Mouse (Mus musculus) lung, embryonic 16.5 days (tissue): ENCODE results near the gene Syngr2. TPM values are rescaled to one million over a fixed set of nuclear protein-coding genes. Genes with fewer than 3 reads are reported as not detected.
"Not testable (repeated sequence)": the region's sequence is repeated elsewhere in the genome, so short reads cannot be mapped to it uniquely, and the experiment has no call there.

ENCODE experiments used
- ATAC-seq: fragments of 200-750 bp; cut with Nextera tagmentation; 2 replicates; pipeline ENCODE4 v1.8.0; 2017; ENCODE audit warnings: low read depth, mild to moderate bottlenecking, moderate library complexity
- H3K27ac ChIP-seq: fragments of 300-500 bp; sonication (generic); 2 replicates; pipeline ENCODE4 v1.5.1; 2014; ENCODE audit warnings: mild to moderate bottlenecking, control low read depth, low read length
- H3K27me3 ChIP-seq: fragments of 300-500 bp; sonication (generic); 2 replicates; pipeline ENCODE4 v1.6.1; 2014; ENCODE audit warnings: low read depth, low read length, mixed read lengths; ENCODE audit not compliant: control insufficient read depth, insufficient read depth
- H3K36me3 ChIP-seq: fragments of 300-500 bp; sonication (generic); 2 replicates; pipeline ENCODE4 v1.6.1; 2014; ENCODE audit warnings: low read length; ENCODE audit not compliant: control insufficient read depth, insufficient read depth
- H3K4me1 ChIP-seq: fragments of 300-500 bp; sonication (generic); replicated peaks from 2 replicates; pipeline ENCODE4 v1.6.1; 2014; ENCODE audit warnings: low read length, mixed read lengths; ENCODE audit not compliant: control insufficient read depth, insufficient read depth
- H3K4me2 ChIP-seq: fragments of 300-500 bp; sonication (generic); 2 replicates; pipeline ENCODE4 v1.6.1; 2014; ENCODE audit warnings: low read depth, low read length, control low read depth
- H3K4me3 ChIP-seq: fragments of 300-500 bp; sonication (generic); 2 replicates; pipeline ENCODE4 v1.5.1; 2014; ENCODE audit warnings: mild to moderate bottlenecking, low read length, control low read depth
- H3K9ac ChIP-seq: fragments of 300-500 bp; sonication (generic); 2 replicates; pipeline ENCODE4 v1.6.1; 2014; ENCODE audit warnings: low read length, control low read depth
- H3K9me3 ChIP-seq: fragments of 300-500 bp; sonication (generic); 2 replicates; pipeline ENCODE4 v1.6.1; 2016; ENCODE audit warnings: low read length; ENCODE audit not compliant: control insufficient read depth
- WGBS: fragments of 180-500 bp; shearing (Covaris S2); extraction: QIAGEN DNeasy Blood & Tissue Kit; methylation state at CpG from one replicate; pipeline ENCODE4 v1.1.7; 2014; 5-methylcytosine and 5-hydroxymethylcytosine counted together
- polyA plus RNA-seq: library from polyadenylated mRNA; unstranded; fragments of >200 nt; fragmentation: Nextera tagmentation; extraction: Ambion mirVana; gene quantifications from 2 replicates; pipeline ENCODE4 v1.2.1, GENCODE M21; 2015

The Syngr2 gene
- polyA plus RNA-seq, 1 experiment from 2014 or later: 79.5 TPM

DNA sequence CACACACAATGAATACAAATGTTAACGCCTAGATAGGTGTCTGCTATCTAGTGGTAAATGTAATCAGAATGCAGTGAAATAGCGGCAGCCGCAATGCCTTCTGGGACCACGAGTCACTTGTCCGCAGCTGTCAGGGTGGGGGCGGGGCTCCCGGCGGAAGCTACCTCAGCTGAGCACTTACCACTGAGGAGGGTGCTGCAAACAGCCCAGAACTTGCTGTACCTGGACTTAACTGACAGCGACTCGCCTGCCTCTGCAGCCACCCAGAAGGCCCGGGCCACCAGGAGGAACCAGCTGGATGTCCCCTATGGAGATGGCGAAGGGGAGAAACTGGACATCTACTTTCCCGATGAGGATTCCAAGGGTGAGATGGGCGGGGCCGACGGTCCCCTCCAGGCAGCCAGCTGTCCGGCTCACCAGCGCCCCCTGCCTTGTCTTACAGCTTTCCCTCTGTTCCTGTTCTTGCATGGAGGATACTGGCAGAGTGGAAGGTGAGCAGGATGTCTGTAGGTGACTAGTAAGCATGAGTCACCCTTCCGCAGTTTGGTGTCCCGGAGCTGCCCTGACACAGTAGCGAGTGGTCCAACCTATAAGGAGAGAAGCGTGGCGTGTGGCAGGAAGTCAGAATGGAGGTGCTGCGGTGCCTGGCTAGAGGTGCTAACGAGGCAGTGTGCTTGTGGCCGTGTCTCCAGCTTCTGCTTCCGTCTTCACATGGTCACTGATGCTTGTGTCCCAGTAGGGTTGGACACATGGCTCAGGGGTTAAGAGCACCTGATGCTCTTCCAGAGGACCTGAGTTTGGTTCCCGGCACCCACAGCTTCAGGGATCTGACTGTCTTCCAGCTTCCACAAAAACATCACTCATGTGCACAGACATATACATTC is 22.9 kb downstream of the Syngr2 start:
- ATAC-seq: peak; percentile 18; the same call in 1 of the 2 replicates
- WGBS: 20% methylated on average over 28 of the region's 28 CpGs
- H3K4me1 ChIP-seq: peaks cover 49% of the 10 kb centered on the region
- H3K9me3 ChIP-seq: no peaks in the 10 kb centered on the region
- H3K4me2 ChIP-seq: peak overlapping the region; percentile 51
- H3K9ac ChIP-seq: 0 out of 2 replicates have a peak overlapping the region, but pooled peaks have one; percentile 31
- no peaks in the 10 kb centered on the region for H3K27me3 ChIP-seq
- peak overlapping the region; percentile 32 for H3K4me3 ChIP-seq
- no peak overlapping the region for H3K27ac ChIP-seq
- H3K36me3 ChIP-seq: no peaks in the 10 kb centered on the region

DNA sequence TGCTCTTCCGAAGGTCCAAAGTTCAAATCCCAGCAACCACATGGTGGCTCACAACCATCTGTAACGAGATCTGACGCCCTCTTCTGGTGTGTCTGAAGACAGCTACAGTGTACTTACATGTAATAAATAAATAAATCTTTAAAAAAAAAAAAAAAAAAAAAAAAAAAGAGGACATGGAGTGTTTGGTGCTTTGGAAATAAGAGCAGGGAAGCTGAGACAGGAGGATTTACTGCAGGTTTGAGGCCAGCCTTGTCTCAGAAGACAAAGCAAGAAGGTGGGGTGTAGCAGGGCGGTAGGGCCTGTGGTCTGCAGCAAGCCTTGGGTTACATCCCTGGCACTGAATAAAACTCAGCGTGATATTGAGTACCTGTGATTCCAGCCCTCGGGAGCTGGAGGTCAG is 24.0 kb downstream of the Syngr2 start:
- not testable (repeated sequence) for H3K36me3 ChIP-seq, ATAC-seq, H3K9me3 ChIP-seq, H3K4me2 ChIP-seq, H3K9ac ChIP-seq, H3K27ac ChIP-seq, H3K4me3 ChIP-seq, H3K27me3 ChIP-seq
- 96% methylated on average over 4 of the region's 6 CpGs for WGBS
- H3K4me1 ChIP-seq: peaks cover 37% of the 10 kb centered on the region

DNA sequence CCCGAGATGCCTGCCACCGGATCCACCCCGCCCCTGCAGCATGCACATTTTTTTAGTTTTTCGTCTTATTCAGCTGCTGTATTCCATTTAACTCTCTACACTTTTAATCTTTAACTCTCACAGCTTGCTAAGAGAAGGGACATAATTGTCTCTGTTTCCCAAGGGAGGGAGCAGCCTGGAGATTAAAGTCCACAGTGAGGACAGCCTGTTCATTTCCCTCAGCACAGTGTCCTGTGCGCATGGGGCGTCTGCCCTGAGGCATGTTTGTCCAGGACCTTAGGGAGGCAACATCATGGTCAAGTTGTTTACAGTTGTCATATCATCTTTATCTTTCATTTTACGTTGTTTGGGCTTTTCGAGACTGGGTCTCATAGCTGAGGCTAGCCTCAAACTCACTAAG is 24.6 kb downstream of the Syngr2 start:
- peaks cover 31% of the 10 kb centered on the region for H3K4me1 ChIP-seq

DNA sequence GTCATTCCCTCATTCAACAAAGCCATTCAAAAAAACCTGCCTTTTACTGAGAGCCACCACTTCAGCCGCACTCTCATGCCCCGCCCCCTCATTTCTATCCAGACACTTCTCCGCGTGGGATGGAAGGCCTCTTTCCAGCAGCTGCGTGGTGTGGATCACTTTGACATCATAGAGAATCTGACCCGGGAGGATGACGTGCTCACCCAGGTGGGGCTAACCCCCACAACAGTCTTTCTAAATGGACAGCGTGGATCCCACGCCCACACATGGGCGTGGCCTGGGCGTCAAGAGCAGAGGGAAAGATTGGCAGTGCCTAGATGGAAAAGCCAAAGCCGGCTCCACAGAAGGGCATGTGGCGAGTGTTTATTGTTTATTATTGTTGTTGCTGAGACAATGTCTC is 26.8 kb downstream of the Syngr2 start:
- peak overlapping the region; percentile 32 for H3K4me3 ChIP-seq
- no peak overlapping the region for H3K9ac ChIP-seq
- WGBS: 16% methylated on average over 13 of the region's 13 CpGs
- H3K4me1 ChIP-seq: peaks cover 11% of the 10 kb centered on the region
- no peaks in the 10 kb centered on the region for H3K27me3 ChIP-seq
- no peaks in the 10 kb centered on the region for H3K36me3 ChIP-seq
- H3K27ac ChIP-seq: no peak overlapping the region
- peak; percentile 29; the same call in 1 of the 2 replicates for ATAC-seq
- H3K9me3 ChIP-seq: no peaks in the 10 kb centered on the region
- H3K4me2 ChIP-seq: peak overlapping the region; percentile 54

More for the DNA sequence above, 24.6 kb downstream of the Syngr2 start:
- Histone ChIP-seq H3K9ac (no peak overlapping the region), H3K36me3 (no peaks in the 10 kb centered on the region), H3K27ac (no peak overlapping the region), H3K27me3 (no peaks in the 10 kb centered on the region), H3K9me3 (no peaks in the 10 kb centered on the region), H3K4me2 (no peak overlapping the region), H3K4me3 (no peak overlapping the region)
- ATAC-seq: no peak
- 83% methylated on average over 8 of the region's 8 CpGs for WGBS

DNA sequence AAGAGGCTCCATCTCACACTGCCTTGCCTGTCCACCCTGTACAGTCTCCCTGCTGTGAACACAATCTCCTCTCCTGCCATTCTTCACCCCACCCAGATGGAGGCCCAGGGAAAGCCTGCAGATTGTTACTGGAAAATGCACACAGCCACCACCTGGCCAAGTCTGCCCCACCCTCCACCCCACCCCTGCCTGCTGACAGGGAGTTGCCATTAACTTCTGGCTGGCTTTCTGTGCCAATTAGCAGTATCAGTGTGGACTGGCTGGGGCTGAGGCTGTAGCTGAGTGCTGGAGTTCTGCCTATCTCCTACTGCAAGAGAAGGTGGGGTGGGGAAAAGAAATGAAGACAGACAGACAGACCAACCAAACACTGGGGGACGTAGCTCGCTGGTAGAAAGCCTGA is 29.1 kb downstream of the Syngr2 start:
- Histone ChIP-seq H3K27me3 (no peaks in the 10 kb centered on the region), H3K9ac (no peak overlapping the region), H3K4me3 (no peak overlapping the region), H3K4me2 (no peak overlapping the region), H3K36me3 (no peaks in the 10 kb centered on the region), H3K9me3 (no peaks in the 10 kb centered on the region), H3K4me1 (peaks cover 5% of the 10 kb centered on the region), H3K27ac (no peak overlapping the region)
- WGBS: 63% methylated on average over 2 of the region's 2 CpGs
- ATAC-seq: no peak

DNA sequence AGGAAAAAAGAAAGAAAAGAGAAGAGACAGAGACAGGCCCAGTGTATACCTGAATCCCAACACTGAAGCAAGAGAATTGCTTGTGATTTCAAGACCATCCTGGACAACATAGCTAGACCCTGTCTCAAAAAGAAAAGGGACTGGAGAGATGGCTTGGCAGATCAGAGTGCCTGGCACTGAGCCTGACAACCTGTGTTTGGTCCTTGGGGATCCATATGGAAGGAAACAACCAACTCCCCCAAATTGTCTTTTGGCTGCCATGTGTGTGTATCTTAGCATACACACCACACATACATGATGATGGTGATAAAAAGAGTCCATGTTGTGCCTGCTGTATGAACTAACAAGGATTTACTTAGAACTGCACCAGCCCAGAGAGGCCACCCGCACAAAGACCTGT is 29.6 kb downstream of the Syngr2 start:
- Histone ChIP-seq H3K36me3 (no peaks in the 10 kb centered on the region), H3K4me3 (no peak overlapping the region), H3K9ac (no peak overlapping the region), H3K27ac (no peak overlapping the region), H3K4me2 (no peak overlapping the region), H3K4me1 (peaks cover 5% of the 10 kb centered on the region), H3K27me3 (no peaks in the 10 kb centered on the region), H3K9me3 (no peaks in the 10 kb centered on the region)
- ATAC-seq: no peak
- 85% methylated on average over 1 of the region's 1 CpGs for WGBS

GRCm38 (mm10) chr11:117840910-117841309 is 31.4 kb downstream of the Syngr2 start:
- Histone ChIP-seq H3K4me1 (peaks cover 5% of the 10 kb centered on the region), H3K27ac (no peak overlapping the region), H3K4me2 (no peak overlapping the region), H3K9me3 (no peaks in the 10 kb centered on the region), H3K27me3 (no peaks in the 10 kb centered on the region), H3K4me3 (no peak overlapping the region), H3K9ac (no peak overlapping the region), H3K36me3 (no peaks in the 10 kb centered on the region)
- no peak for ATAC-seq
- 61% methylated on average over 1 of the region's 1 CpGs for WGBS

DNA sequence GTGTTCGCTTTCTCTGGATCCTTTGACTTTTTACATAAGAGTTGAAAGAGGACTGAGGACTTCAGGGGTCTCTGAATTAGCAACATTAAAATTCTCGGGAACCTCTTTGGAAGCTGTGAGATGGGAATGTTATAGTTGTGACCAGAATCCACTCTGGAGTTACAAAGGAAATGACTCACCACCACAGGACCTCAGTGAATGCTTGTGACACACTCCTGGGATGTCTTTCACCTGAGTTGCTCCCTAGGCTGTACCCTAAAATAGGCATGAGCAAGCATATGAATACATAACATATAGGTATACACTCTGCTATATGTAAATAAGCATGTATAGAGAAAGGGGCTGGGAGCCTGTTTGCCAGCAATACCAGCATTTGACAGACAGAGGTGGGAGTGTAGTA is 34.0 kb downstream of the Syngr2 start:
- 85% methylated on average over 2 of the region's 2 CpGs for WGBS

GRCm38 (mm10) chr11:117844997-117845396 is 35.5 kb downstream of the Syngr2 start:
- H3K36me3 ChIP-seq: no peaks in the 10 kb centered on the region
- H3K27ac ChIP-seq: 0 out of 2 replicates have a peak overlapping the region, but pooled peaks have one; percentile 3
- no peak overlapping the region for H3K9ac ChIP-seq
- 54% methylated on average over 2 of the region's 2 CpGs for WGBS
- ATAC-seq: no peak
- no peaks in the 10 kb centered on the region for H3K27me3 ChIP-seq
- peaks cover 13% of the 10 kb centered on the region for H3K4me1 ChIP-seq
- no peak overlapping the region for H3K4me2 ChIP-seq
- H3K9me3 ChIP-seq: no peaks in the 10 kb centered on the region
- H3K4me3 ChIP-seq: no peak overlapping the region

More for the DNA sequence above, 34.0 kb downstream of the Syngr2 start:
- Histone ChIP-seq H3K27ac (no peak overlapping the region), H3K4me1 (peaks cover 8% of the 10 kb centered on the region), H3K4me2 (no peak overlapping the region), H3K9ac (no peak overlapping the region), H3K4me3 (no peak overlapping the region), H3K36me3 (no peaks in the 10 kb centered on the region), H3K27me3 (no peaks in the 10 kb centered on the region), H3K9me3 (no peaks in the 10 kb centered on the region)
- no peak for ATAC-seq
